Mouse (Mus musculus): ENCODE results near the gene Tead1. TPM values are rescaled to one million over a fixed set of nuclear protein-coding genes. Genes with fewer than 3 reads are reported as not detected.
A peak's percentile ranks its signal among the peaks of the same experiment; 100 is the strongest.

The Tead1 gene
- polyA plus RNA-seq, 1 experiment: not detected

GRCm38 (mm10) chr7:112697162-112697841 is 18.2 kb downstream of the Tead1 start:
- peak overlapping the region; percentile 68 for H3K27ac ChIP-seq (ENCODE audit: insufficient read depth, low read depth, low read length)
- H3K4me3 ChIP-seq (ENCODE audit: insufficient read depth, low read depth, low read length): 0 out of 2 replicates have a peak overlapping the region, but pooled peaks have one; percentile 2
- peaks cover 12% of the 10 kb centered on the region for H3K4me1 ChIP-seq (ENCODE audit: control insufficient read depth, insufficient read depth, low read length)
- WGBS: 8% methylated on average over 10 of the region's 10 CpGs
- no peak for TF ChIP-seq POLR2A (IDR thresholded peaks at IDR 0.05; ENCODE audit: insufficient read depth, low read depth, low read length)
- no peak for TF ChIP-seq CTCF (IDR thresholded peaks at IDR 0.05; ENCODE audit: insufficient read depth, low read depth, low read length)

- 80% methylated on average over 5 of the region's 5 CpGs for WGBS
- Histone ChIP-seq H3K4me1 (ENCODE audit: control insufficient read depth, insufficient read depth, low read length) (peaks cover 12% of the 10 kb centered on the region), H3K4me3 (ENCODE audit: insufficient read depth, low read depth, low read length) (no peak overlapping the region), H3K27ac (ENCODE audit: insufficient read depth, low read depth, low read length) (no peak overlapping the region)
- TF ChIP-seq POLR2A (IDR thresholded peaks at IDR 0.05; ENCODE audit: insufficient read depth, low read depth, low read length) (no peak), CTCF (IDR thresholded peaks at IDR 0.05; ENCODE audit: insufficient read depth, low read depth, low read length) (no peak)
Measured at GRCm38 (mm10) chr7:112700082-112700481, 21.0 kb downstream of the Tead1 start.

- 62% methylated on average over 4 of the region's 4 CpGs for WGBS
- TF ChIP-seq POLR2A (IDR thresholded peaks at IDR 0.05; ENCODE audit: insufficient read depth, low read depth, low read length): no peak
- no peak for TF ChIP-seq CTCF (IDR thresholded peaks at IDR 0.05; ENCODE audit: insufficient read depth, low read depth, low read length)
- Histone ChIP-seq H3K4me1 (ENCODE audit: control insufficient read depth, insufficient read depth, low read length) (no peaks in the 10 kb centered on the region), H3K4me3 (ENCODE audit: insufficient read depth, low read depth, low read length) (no peak overlapping the region), H3K27ac (ENCODE audit: insufficient read depth, low read depth, low read length) (no peak overlapping the region)
Measured at GRCm38 (mm10) chr7:112703341-112703740, 24.2 kb downstream of the Tead1 start.

- WGBS: 92% methylated on average over 9 of the region's 9 CpGs
- Histone ChIP-seq H3K27ac (ENCODE audit: insufficient read depth, low read depth, low read length) (no peak overlapping the region), H3K4me3 (ENCODE audit: insufficient read depth, low read depth, low read length) (no peak overlapping the region), H3K4me1 (ENCODE audit: control insufficient read depth, insufficient read depth, low read length) (peaks cover 2% of the 10 kb centered on the region; the same call in 1 of the 2 replicates)
- TF ChIP-seq POLR2A (IDR thresholded peaks at IDR 0.05; ENCODE audit: insufficient read depth, low read depth, low read length) (no peak), CTCF (IDR thresholded peaks at IDR 0.05; ENCODE audit: insufficient read depth, low read depth, low read length) (no peak)
Measured at GRCm38 (mm10) chr7:112705870-112706269, 26.8 kb downstream of the Tead1 start.

- 83% methylated on average over 3 of the region's 4 CpGs for WGBS
- no peak overlapping the region for H3K27ac ChIP-seq (ENCODE audit: insufficient read depth, low read depth, low read length)
- peaks cover 2% of the 10 kb centered on the region; the same call in 1 of the 2 replicates for H3K4me1 ChIP-seq (ENCODE audit: control insufficient read depth, insufficient read depth, low read length)
- TF ChIP-seq CTCF (IDR thresholded peaks at IDR 0.05; ENCODE audit: insufficient read depth, low read depth, low read length) (no peak), POLR2A (IDR thresholded peaks at IDR 0.05; ENCODE audit: insufficient read depth, low read depth, low read length) (no peak)
- H3K4me3 ChIP-seq (ENCODE audit: insufficient read depth, low read depth, low read length): no peak overlapping the region
Measured at GRCm38 (mm10) chr7:112706756-112707155, 27.6 kb downstream of the Tead1 start.

- WGBS: 79% methylated on average over 7 of the region's 7 CpGs
- Histone ChIP-seq H3K4me1 (ENCODE audit: control insufficient read depth, insufficient read depth, low read length) (peaks cover 14% of the 10 kb centered on the region), H3K4me3 (ENCODE audit: insufficient read depth, low read depth, low read length) (no peak overlapping the region), H3K27ac (ENCODE audit: insufficient read depth, low read depth, low read length) (no peak overlapping the region)
- no peak for TF ChIP-seq CTCF (IDR thresholded peaks at IDR 0.05; ENCODE audit: insufficient read depth, low read depth, low read length)
- TF ChIP-seq POLR2A (IDR thresholded peaks at IDR 0.05; ENCODE audit: insufficient read depth, low read depth, low read length): no peak
Measured at GRCm38 (mm10) chr7:112710409-112711107, 31.4 kb downstream of the Tead1 start.

GRCm38 (mm10) chr7:112711977-112712376 is 32.9 kb downstream of the Tead1 start:
- TF ChIP-seq CTCF (IDR thresholded peaks at IDR 0.05; ENCODE audit: insufficient read depth, low read depth, low read length) (no peak), POLR2A (IDR thresholded peaks at IDR 0.05; ENCODE audit: insufficient read depth, low read depth, low read length) (no peak)
- Histone ChIP-seq H3K27ac (ENCODE audit: insufficient read depth, low read depth, low read length) (no peak overlapping the region), H3K4me3 (ENCODE audit: insufficient read depth, low read depth, low read length) (no peak overlapping the region), H3K4me1 (ENCODE audit: control insufficient read depth, insufficient read depth, low read length) (peaks cover 14% of the 10 kb centered on the region)
- 89% methylated on average over 5 of the region's 5 CpGs for WGBS

GRCm38 (mm10) chr7:112713509-112713908 is 34.4 kb downstream of the Tead1 start:
- Histone ChIP-seq H3K4me3 (ENCODE audit: insufficient read depth, low read depth, low read length) (no peak overlapping the region), H3K27ac (ENCODE audit: insufficient read depth, low read depth, low read length) (no peak overlapping the region), H3K4me1 (ENCODE audit: control insufficient read depth, insufficient read depth, low read length) (peaks cover 17% of the 10 kb centered on the region)
- 71% methylated on average over 5 of the region's 5 CpGs for WGBS
- TF ChIP-seq CTCF (IDR thresholded peaks at IDR 0.05; ENCODE audit: insufficient read depth, low read depth, low read length) (no peak), POLR2A (IDR thresholded peaks at IDR 0.05; ENCODE audit: insufficient read depth, low read depth, low read length) (no peak)

- no peak overlapping the region for H3K27ac ChIP-seq (ENCODE audit: insufficient read depth, low read depth, low read length)
- peaks cover 17% of the 10 kb centered on the region for H3K4me1 ChIP-seq (ENCODE audit: control insufficient read depth, insufficient read depth, low read length)
- 85% methylated on average over 6 of the region's 6 CpGs for WGBS
- TF ChIP-seq POLR2A (IDR thresholded peaks at IDR 0.05; ENCODE audit: insufficient read depth, low read depth, low read length) (no peak), CTCF (IDR thresholded peaks at IDR 0.05; ENCODE audit: insufficient read depth, low read depth, low read length) (no peak)
- H3K4me3 ChIP-seq (ENCODE audit: insufficient read depth, low read depth, low read length): no peak overlapping the region
Measured at GRCm38 (mm10) chr7:112714783-112715182, 35.7 kb downstream of the Tead1 start.
